Mouse (Mus musculus): ENCODE results near the gene Gm32742.
A peak's percentile ranks its signal among the peaks of the same experiment; 100 is the strongest.
"Not testable (repeated sequence)": the region's sequence is repeated elsewhere in the genome, so short reads cannot be mapped to it uniquely, and the experiment has no call there.

Gm32742 gene

GRCm38 (mm10) chr9:51152079-51152752 is 13.1 kb downstream of the Gm32742 start:
- peak; percentile 72 for DNase-seq (ENCODE audit: low read depth, low spot score)

- DNase-seq (ENCODE audit: low read depth, low spot score), result no peak
These were observed 18.0 kb downstream of the Gm32742 start for GRCm38 (mm10) chr9:51147294-51147693.

- no peak for DNase-seq (ENCODE audit: low read depth, low spot score)
These were observed 18.8 kb downstream of the Gm32742 start for GRCm38 (mm10) chr9:51146496-51146895.

GRCm38 (mm10) chr9:51144218-51144617 is 21.1 kb downstream of the Gm32742 start:
- DNase-seq (ENCODE audit: low read depth, low spot score), result no peak

- no peak for DNase-seq (ENCODE audit: low read depth, low spot score)
These were observed 21.9 kb downstream of the Gm32742 start for GRCm38 (mm10) chr9:51143437-51143836.

GRCm38 (mm10) chr9:51140711-51141110 is 24.6 kb downstream of the Gm32742 start:
- no peak for DNase-seq (ENCODE audit: low read depth, low spot score)

- not testable (repeated sequence) for DNase-seq (ENCODE audit: low read depth, low spot score)
These were observed 25.9 kb downstream of the Gm32742 start for GRCm38 (mm10) chr9:51139401-51139800.

- no peak for DNase-seq (ENCODE audit: low read depth, low spot score)
These were observed 27.0 kb downstream of the Gm32742 start for GRCm38 (mm10) chr9:51138301-51138700.

GRCm38 (mm10) chr9:51137836-51138235 is 27.5 kb downstream of the Gm32742 start:
- no peak for DNase-seq (ENCODE audit: low read depth, low spot score)

- no peak for DNase-seq (ENCODE audit: low read depth, low spot score)
These were observed 27.9 kb downstream of the Gm32742 start for GRCm38 (mm10) chr9:51137432-51137831.

- DNase-seq (ENCODE audit: low read depth, low spot score), result peak; percentile 52
These were observed 28.3 kb downstream of the Gm32742 start for GRCm38 (mm10) chr9:51136985-51137384.

- no peak for DNase-seq (ENCODE audit: low read depth, low spot score)
These were observed 50.5 kb downstream of the Gm32742 start for GRCm38 (mm10) chr9:51114767-51115166.

GRCm38 (mm10) chr9:51105751-51106150 is 59.6 kb downstream of the Gm32742 start:
- no peak for DNase-seq (ENCODE audit: low read depth, low spot score)

- DNase-seq (ENCODE audit: low read depth, low spot score), result peak; percentile 2
These were observed 61.4 kb downstream of the Gm32742 start for GRCm38 (mm10) chr9:51103808-51104514.

GRCm38 (mm10) chr9:51102963-51103807 is 62.1 kb downstream of the Gm32742 start:
- peak; percentile 26 for DNase-seq (ENCODE audit: low read depth, low spot score)

GRCm38 (mm10) chr9:51101756-51102425 is 63.4 kb downstream of the Gm32742 start, which contains the start of gene 4833427G06Rik:
Gene 4833427G06Rik, minus strand, starts transcription at chr9:51102078.
- DNase-seq (ENCODE audit: low read depth, low spot score), result peak; percentile 29

- no peak for DNase-seq (ENCODE audit: low read depth, low spot score)
These were observed 69.0 kb downstream of the Gm32742 start for GRCm38 (mm10) chr9:51096306-51096705.

GRCm38 (mm10) chr9:51093697-51094096 is 71.6 kb downstream of the Gm32742 start:
- no peak for DNase-seq (ENCODE audit: low read depth, low spot score)

GRCm38 (mm10) chr9:51081614-51082013 is 83.7 kb downstream of the Gm32742 start:
- no peak for DNase-seq (ENCODE audit: low read depth, low spot score)
